Mouse (Mus musculus) forelimb bud, embryonic 11.5 days (tissue): ENCODE results near the gene Tlcd2.

Experiments
- DNase-seq: peaks from one replicate; pipeline ENCODE4 v3.0.0-alpha.2; 2012; ENCODE audit warnings: low read depth, low spot score

Tlcd2 gene

DNA sequence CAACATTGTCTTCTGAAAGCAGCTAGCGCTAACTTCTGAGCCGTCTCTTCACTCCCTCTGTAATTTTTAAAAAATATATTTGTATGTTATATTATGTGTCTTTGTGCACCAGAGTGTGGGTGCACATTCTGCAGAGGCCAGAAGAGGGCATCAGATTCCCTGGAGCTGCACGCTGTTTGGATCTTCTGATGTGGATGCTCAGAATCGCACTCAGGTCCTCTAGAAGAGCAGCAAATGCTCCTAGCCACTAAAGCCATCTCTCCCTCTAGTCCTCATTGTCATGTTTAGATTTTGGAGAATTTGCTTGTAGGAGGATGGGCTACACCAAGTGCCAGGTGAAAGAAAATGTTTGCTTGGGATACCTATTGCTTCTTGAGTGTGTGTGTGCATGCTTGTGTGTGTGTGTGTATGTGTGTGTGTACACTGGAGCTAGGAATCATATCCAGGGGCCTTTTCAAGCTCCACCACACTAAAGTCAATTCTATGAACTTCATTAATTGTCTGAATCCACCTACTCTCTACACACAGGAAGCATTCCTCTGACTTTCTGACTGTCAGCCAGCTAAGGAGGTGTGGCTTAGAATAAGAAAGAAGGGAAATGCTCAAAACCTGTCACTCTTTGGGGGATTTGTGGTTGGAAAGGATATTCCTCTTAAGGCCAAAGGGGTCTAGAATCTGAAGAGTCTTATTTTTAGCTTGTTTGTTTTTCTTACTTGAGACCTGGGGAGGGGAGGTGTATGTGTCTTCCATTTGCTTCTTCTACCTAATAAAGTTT lies 5.4 kb downstream of the Tlcd2 start:
- DNase-seq: no peak

DNA sequence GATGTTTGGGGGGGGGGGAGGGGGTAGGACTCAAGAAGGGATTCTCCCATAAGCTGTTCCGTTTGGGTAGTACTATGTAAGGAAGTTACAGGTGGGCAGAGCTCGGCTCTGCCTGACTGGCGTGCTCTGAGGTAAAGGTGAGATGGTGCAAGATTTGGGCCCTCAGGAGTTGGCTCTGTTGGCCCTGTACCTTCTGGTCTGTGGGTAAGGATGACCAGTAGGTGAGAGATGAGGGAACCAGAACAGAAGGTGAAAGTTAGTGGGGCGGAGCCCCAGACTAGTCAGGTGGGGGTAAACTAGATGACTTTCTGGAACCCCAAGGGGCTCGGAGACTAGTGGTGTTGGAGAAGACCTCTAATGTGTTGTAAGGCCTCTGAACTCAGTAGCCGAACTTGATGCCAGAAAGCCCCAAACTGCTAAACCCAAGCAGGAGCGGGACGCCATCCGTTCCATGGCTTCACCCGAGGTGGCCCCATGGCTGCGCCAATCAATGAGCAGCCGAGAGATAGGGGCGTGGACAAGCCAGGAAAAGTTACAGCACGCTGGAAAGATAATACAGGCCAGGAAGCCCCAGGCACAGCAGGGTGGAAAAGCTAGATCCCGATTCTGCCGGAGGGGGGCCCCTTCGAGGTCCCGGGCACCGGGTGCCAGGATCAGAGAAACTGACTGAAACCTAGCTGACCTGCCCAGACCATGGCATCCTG lies 6.1 kb downstream of the Tlcd2 start:
- no peak for DNase-seq

DNA sequence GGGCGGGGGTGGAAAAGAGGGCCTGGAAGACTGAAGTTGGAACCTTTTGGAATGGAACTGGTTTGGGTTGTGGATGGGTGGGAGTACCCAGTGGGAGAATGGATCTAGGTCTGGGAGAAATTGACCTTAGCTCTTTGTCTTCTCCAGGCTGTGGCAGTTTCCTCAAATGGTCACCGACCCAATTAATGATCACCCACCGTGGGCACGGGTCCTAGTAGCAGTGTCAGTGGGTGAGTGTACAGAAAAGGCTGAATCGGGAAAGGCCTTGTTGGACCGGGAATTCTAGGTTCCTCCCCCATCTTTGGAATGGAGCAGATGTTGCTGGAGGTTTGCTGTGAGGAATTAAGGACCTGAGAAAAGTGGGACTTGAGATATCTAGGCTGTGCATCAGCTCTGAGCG lies 6.9 kb downstream of the Tlcd2 start:
- DNase-seq: no peak

DNA sequence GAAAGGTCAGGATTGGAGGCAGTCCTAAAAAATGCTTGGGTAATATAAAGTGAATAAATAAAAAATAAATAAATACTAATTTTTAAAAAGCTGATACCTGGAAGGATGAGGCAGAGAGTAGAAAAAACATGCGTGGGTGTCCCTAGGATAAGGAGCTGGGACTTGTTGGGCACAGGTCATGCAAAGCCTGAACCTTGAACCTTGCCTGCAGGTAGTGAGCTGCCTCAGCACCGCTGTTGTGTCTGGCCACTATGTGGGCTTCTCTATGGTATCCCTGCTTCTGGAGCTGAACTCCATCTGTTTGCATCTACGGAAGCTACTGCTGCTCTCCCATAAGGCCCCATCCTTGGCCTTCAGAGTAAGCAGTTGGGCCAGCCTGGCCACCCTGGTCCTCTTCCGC lies 7.7 kb downstream of the Tlcd2 start:
- no peak for DNase-seq

DNA sequence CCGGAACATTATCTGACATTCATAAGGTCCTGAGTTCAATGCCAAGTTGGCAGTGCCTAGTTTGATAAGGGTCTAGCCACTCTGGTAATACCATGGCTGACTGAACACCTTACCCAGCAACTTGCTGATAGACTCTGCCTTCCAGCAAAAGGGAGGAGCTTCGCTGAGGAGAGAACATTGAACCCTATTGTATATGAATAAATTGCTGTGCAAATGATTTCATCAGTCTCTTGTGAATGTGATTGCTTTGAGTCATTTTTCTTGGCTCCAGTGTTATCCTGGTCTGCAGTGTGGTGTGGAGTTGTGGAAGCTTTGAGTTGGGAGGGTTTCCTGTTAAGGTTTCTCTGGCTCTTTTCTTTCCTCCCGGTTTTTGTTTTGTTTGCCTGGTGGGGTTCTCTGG lies 9.2 kb downstream of the Tlcd2 start:
- no peak for DNase-seq

DNA sequence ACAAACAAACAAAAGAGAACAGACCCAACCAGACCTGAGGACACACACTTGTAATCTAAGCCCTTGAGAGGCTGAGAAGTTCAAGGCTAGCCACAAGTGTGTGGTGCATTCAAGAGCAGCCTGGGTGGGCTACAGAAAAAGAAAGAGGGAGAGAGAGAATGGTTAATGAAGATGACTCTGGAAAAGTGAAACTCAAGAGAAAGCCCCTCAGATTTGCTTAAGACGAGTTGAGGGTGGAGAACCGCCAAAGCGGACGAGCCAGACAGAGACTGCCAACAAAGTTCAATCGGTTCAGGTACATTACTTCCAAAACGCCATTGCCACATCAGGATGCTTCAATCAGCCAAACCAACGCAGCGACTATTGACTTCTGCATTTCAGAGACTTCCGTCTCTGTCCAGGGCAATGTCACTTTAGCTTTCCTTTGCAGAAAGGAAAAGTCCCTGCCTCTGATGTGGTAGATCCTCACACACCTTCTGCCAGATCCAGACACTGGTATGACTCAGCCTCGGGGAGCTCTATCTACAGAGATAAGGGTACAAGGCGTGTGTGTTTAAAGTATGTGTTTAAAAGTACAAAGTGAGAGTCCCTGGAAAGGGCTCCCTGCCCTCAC lies 11.1 kb downstream of the Tlcd2 start:
- DNase-seq: no peak

DNA sequence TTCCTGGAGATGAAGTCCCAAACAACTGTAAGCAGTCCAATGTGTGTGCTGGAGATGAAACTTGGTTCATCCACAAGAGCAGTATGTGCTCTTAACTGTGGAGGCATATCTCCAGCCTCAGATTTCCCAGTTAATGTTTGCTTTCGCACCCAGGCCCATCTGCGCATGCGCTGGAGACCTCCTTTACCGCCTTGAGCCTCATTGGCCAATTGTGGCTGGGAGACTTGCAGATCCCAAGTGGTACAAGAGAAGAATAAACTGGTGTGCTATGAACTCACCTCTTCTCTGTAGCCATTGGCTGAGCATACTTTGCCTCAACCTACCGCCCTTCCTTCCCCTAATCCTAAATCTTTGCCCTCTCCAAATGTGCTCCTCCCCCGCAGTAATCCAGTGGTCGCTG lies 11.9 kb downstream of the Tlcd2 start:
- no peak for DNase-seq

DNA sequence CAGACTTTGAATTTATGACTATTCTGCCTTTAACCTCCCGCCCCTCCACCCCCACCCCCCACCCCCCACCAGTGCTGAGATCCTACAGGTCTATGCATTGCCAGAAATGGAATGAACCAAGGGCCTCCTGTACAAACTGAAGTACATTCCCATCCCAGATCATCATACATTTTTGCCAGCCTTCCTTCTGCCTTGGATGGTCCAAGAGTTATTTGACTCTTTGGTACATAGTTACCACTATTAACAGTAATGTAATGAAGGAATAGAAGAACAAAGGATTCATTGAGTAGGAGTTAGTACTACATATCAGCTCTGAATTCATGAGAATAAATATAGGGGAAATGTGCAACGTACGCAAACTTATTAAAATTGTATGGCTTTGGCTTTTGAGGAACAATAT lies 24.7 kb downstream of the Tlcd2 start:
- no peak for DNase-seq

DNA sequence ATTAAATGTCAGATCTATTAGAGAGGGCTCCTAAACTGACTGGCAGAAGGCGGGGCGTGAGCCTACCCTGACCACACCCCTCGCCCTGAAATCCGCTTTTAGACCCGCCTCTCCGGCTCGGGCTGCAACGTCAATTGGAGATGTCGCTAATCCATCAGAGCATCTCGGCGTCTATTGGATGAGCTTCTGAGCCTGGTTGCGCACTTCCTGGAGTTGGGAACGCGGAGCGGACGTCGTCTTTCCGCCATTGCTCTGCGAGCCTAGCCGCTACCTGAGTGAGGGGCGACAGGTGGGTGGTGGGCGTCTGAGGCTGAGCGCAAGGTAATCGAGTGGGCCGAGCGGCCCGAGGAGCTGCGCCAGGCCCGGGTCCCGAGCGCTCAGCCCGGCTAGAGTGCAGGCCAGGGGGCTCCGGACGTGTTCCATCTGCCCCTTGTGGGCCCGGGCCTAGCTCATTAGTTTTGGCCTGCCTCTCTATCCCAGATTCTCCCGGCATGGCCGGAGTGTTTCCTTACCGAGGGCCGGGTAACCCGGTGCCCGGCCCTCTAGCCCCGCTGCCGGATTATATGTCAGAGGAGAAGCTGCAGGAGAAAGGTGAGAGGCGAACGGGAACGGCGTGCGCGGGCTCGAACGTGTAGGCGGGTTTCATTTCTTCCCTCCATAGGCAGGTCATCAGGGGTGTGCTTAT lies 25.2 kb downstream of the Tlcd2 start, which contains the start of gene Prpf8:
Gene Prpf8 (plus strand): TSS at position 216 of the 685 bp plus-strand sequence.
- peak; percentile 98 for DNase-seq

DNA sequence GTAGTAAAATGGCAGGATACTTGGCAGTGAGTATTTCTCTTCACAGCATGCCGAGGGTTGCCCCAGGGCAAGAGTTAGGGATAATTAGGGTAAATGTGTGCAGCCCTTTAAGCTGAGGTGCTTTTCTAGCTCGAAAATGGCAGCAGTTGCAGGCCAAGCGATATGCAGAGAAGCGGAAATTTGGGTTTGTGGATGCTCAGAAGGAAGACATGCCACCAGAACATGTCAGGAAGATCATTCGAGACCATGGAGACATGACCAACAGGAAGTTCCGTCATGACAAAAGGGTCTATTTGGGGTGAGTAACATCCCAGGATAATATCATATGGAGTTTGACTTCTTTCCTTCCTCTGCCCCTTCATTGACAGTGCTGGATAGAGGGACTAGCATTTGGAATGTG lies 26.0 kb downstream of the Tlcd2 start:
- no peak for DNase-seq

DNA sequence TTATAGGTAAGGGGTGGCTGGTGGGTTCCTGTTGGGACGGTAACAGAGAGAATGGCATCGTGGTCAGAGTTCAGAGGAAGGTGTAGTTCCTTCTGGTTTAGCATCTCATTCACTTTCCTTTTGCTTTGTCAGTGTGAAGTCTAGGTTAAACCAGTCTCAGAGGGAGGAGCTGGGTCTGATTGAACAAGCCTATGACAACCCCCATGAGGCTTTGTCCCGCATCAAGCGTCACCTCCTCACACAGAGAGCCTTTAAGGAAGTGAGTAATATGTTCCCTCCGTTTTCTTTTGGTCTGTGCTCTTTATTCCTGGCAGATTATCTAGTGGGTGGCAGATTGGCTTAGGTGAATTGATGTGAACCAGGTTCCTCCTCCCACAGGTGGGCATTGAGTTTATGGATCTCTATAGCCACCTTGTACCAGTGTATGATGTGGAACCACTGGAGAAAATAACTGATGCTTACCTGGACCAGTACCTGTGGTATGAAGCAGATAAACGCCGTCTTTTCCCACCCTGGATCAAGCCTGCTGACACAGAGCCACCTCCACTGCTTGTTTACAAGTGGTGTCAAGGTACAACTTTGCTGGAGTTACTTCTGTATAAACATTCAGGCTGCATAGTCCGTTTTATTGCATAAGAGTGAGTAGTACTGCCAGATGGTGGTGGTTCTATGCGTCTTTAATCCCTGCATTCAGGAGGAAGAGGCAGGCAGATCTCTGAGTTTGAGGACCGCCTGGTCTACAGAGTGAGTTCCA lies 33.0 kb downstream of the Tlcd2 start:
- DNase-seq: no peak

DNA sequence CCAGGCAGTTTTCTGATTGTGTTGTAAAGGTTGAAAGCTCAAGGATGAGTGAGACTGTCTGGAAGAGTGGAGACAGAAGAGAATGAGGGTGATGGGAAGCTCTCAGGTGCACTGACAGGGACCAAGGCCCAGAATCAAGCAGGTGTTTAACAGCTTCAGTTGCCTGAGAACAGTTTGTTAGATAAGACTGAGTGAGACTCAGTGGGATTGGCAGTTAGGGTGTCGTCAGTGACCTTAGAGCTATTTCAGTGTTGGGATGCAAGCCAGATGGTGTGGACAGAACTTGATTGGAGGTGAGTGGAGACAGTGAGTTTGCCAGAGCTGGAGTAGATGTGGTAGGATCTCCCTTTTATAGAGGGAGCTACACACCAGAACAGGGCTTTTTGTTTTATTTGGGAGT lies 36.6 kb downstream of the Tlcd2 start:
- no peak for DNase-seq

DNA sequence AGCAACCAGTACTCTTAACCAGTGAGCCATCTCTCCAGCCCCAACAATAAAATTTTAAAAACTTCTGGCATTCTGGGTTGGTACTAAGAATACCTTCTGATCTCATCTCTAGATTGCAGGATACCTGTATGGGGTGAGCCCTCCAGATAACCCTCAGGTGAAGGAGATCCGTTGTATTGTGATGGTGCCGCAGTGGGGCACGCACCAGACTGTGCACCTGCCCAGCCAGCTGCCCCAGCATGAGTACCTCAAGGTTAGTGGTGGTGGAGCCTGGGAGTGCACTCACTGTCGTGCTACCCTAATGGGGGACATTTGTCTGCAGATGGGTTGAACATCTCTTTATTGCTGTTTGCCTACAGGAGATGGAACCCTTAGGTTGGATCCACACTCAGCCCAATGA lies 46.6 kb downstream of the Tlcd2 start:
- DNase-seq: no peak

DNA sequence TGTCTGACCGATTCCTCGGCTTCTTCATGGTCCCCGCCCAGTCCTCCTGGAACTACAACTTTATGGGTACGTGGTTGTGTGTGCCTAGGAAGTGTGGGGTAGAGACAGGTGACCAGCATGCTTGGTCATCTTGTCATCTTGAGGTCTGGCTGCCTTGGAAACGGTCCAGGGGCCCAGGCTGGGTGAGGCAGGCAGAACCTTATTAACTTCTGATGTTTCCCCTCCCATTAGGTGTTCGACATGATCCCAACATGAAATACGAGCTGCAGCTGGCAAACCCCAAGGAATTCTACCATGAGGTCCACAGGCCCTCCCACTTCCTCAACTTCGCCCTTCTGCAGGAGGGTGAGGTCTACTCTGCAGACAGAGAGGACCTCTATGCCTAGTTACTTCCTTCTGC lies 47.4 kb downstream of the Tlcd2 start:
- DNase-seq: peak; percentile 25

DNA sequence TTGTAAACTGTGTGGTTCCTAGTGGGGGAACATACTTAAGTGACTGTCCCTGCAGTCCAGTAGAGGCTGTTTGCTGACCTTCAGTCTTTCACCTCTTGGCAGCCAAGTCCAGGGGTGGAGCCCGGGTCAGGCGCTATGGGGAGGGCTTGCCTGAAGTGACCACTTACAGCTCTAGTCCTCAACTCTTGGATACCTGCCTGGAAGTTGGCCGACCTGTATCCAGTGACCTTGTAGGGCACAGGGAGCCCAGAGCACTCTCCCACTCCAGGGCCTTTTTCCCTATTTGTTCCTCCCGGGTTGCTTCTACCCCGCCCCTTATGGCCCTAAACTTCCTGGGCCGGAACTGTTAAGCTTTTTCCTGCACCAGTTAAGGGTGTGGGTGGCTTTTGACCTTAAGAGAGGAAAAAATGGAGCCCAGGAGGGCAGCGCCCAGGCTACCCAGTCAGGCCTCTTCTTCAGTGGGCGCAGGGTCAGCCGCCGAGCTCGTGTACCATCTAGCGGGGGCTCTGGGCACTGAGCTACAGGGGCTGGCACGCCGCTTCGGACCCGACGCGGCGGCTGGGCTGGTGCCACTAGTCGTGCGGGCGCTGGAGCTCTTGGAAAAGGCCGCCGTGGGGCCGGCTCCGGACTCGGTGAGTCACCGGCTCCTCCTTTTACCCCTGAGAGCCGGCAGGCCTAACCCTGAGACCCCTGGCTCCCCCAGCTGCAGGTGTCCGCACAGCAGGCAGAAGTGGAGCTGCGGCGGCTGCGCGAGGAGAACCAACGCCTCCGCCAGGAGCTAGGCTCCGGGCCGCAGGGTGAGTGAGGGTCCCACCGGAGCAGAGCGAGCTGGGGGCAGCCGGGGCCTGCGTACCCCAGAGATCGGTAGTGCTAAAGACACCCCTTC lies 48.5 kb downstream of the Tlcd2 start, which contains the start of gene Rilp:
Gene Rilp (plus strand): TSS at position 354 of the 886 bp plus-strand sequence.
- peak; percentile 48 for DNase-seq

DNA sequence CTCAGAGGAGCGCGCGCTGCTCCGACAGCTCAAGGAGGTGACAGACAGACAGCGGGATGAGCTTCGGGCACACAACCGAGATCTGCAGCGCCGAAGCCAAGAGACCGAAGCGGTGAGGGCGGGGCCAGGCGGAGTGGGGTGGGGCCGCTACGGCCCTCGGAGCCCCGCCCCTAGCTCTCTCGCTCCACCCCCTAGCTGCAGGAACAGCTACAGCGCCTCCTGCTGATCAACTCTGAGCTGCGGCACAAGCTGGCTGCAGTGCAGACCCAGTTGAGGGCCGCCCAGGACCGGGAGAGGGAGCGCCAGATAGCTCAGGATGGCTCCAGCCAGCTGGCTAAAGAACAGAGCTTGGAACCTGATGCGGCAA lies 49.1 kb downstream of the Tlcd2 start:
- DNase-seq: peak; percentile 94

DNA sequence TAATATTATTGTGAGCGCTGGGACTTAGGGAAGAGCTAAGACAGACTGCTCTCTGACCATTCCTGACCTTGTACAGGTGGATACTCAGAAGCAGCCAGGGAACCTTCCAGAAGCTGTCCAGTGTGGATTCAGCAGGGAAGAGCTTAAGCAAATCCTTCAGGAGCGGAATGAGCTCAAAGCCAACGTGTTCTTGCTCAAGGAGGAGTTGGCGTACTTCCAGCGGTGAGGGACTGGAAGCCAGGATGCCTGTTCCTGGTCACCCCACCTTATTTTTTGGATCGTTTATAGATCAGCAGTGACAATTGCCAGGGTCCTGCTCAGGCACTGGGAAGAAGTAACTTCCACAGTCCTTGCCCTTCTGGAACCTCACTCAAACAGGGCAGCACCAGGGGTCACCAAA lies 49.7 kb downstream of the Tlcd2 start:
- DNase-seq: no peak

DNA sequence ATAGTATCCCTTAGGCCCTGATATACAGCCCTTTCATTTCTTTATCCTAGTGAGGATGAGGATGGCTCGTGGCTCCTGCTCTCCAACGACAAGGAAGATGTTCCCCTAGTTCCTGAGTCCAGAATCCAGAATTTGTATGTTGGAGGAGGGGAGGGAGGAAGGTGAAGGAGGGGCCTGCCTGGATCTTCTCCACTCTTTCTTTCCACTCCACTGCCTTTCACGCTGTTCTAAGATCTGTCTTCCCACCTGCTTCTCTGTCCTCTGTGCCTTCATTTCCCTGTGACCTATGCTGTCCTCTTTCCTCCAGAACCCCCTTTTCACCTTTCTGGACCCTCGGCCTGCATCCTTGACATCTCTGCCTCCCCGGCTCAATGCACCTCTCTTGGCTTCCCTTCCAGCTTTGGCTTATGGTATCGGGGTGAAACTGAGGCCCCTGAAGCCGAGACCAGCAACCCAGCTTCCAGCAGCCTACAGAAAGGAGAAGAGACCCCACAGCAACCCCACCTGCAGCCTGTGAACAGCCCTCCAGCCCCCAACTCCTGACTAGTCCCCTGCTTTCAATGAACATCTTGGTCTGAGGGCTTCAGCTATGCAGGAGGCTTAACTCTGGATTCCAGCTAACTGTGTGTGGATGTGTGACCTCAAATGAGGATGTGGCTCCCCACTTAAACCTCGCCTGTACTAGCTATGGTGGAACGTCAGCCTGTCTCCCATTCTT lies 50.9 kb downstream of the Tlcd2 start:
- no peak for DNase-seq

DNA sequence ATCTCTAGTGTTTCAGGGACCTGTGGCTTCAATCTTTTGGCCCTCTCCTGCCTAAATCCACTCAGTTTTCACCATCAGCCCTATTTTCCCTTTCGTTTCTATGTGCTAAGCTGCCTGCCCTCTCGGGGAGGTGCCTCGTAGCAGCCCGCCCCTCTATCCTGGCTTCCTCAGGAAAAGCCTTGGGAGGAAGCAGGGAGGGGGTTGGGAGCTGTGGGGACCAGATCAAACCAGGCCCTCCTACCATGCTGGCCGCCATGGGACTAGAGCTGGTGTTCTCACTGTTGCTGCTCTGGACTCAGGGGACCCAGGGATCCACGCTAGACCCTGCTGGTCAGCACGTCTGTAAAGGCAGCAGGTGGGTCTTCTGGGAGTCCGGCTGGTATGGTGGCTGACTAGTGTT lies 51.8 kb downstream of the Tlcd2 start, which contains the start of gene Scarf1:
Gene Scarf1 (plus strand): TSS at position 205 of the 400 bp plus-strand sequence.
- no peak for DNase-seq

DNA sequence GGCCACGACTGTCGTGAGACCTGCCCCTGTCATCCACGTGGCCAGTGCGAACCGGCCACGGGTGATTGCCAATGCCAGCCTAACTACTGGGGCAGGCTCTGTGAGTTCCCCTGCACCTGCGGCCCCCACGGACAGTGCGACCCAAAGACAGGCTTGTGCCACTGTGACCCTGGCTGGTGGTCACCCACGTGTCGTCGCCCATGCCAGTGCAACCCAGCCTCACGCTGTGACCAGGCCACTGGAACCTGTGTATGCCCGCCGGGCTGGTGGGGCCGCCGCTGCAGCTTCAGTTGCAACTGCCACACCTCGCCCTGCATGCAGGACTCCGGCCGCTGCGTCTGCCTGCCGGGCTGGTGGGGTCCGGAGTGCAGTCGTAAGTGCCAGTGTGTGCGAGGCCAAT lies 53.7 kb downstream of the Tlcd2 start:
- no peak for DNase-seq
